Mouse (Mus musculus) regulatory T cell (primary cell): Measurements from ENCODE around the gene Slco2a1.

Experiments
- in situ Hi-C: fragments of 300-600 bp; cut with MboI, MseI; formaldehyde crosslinking; loops from one replicate; pipeline ENCODE4 v1.15.1; 2025; ENCODE audit warnings: high pct_unique_total_duplicates

The Slco2a1 gene

GRCm38 (mm10) chr9:103033381-103033780 is 44.9 kb downstream of the Slco2a1 start:
- in situ Hi-C loops: no loop called here

- in situ Hi-C loops: no loop called here
Measured at GRCm38 (mm10) chr9:103036971-103037391, 48.5 kb downstream of the Slco2a1 start.

- in situ Hi-C loops: no loop called here
Measured at GRCm38 (mm10) chr9:103038266-103038665, 49.8 kb downstream of the Slco2a1 start.

- in situ Hi-C loops: no loop called here
Measured at GRCm38 (mm10) chr9:103038705-103039104, 50.2 kb downstream of the Slco2a1 start.

GRCm38 (mm10) chr9:103040581-103040980 is 52.1 kb downstream of the Slco2a1 start:
- in situ Hi-C loops: no loop called here

GRCm38 (mm10) chr9:103045406-103045805 is 56.9 kb downstream of the Slco2a1 start:
- in situ Hi-C loops: no loop called here

- in situ Hi-C loops: no loop called here
Measured at GRCm38 (mm10) chr9:103049049-103049511, 60.6 kb downstream of the Slco2a1 start.

GRCm38 (mm10) chr9:103053829-103054228 is 65.3 kb downstream of the Slco2a1 start:
- in situ Hi-C loops: no loop called here

GRCm38 (mm10) chr9:103055061-103055460 is 66.5 kb downstream of the Slco2a1 start:
- in situ Hi-C loops: no loop called here

GRCm38 (mm10) chr9:103056164-103056563 is 67.7 kb downstream of the Slco2a1 start:
- in situ Hi-C loops: no loop called here

GRCm38 (mm10) chr9:103060551-103060950 is 72.0 kb downstream of the Slco2a1 start:
- in situ Hi-C loops: no loop called here

- in situ Hi-C loops: no loop called here
Measured at GRCm38 (mm10) chr9:103061471-103062053, 73.0 kb downstream of the Slco2a1 start.

GRCm38 (mm10) chr9:103063591-103063990 is 75.1 kb downstream of the Slco2a1 start:
- in situ Hi-C loops: no loop called here

GRCm38 (mm10) chr9:103066845-103067244 is 78.3 kb downstream of the Slco2a1 start:
- in situ Hi-C loops: no loop called here

- in situ Hi-C loops: no loop called here
Measured at GRCm38 (mm10) chr9:103067651-103068050, 79.1 kb downstream of the Slco2a1 start.

- in situ Hi-C loops: no loop called here
Measured at GRCm38 (mm10) chr9:103068769-103069168, 80.3 kb downstream of the Slco2a1 start.

GRCm38 (mm10) chr9:103071541-103072203 is 83.2 kb downstream of the Slco2a1 start:
- in situ Hi-C loops: no loop called here

- in situ Hi-C loops: no loop called here
Measured at GRCm38 (mm10) chr9:103072204-103072599, 83.7 kb downstream of the Slco2a1 start.

- in situ Hi-C loops: no loop called here
Measured at GRCm38 (mm10) chr9:103072926-103073515, 84.5 kb downstream of the Slco2a1 start.

GRCm38 (mm10) chr9:103076836-103077531 is 88.5 kb downstream of the Slco2a1 start:
- in situ Hi-C loops: no loop called here

- in situ Hi-C loops: no loop called here
Measured at GRCm38 (mm10) chr9:103078194-103078691, 89.7 kb downstream of the Slco2a1 start.

GRCm38 (mm10) chr9:103080211-103080610 is 91.7 kb downstream of the Slco2a1 start:
- in situ Hi-C loops: no loop called here
